Mouse (Mus musculus) embryonic stem cell, embryonic (primary cell): ENCODE measurements at regions not wholly inside any gene's neighbourhood (a gene's known extent, or its start where the extent isn't known, plus 50 kb on each side); places are given as distances from the start of the nearest gene placed in this dataset.

Experiments used
- CTCF ChIA-PET, 4 experiments: fragments of 300-600 bp in 2 of 4; fragments of 350-600 bp in 2 of 4; sonication (Branson Sonifier 250); formaldehyde crosslinking; loops; one replicate each; lab custom pipeline; 2022; ENCODE audit warnings: inconsistent platforms in 2 of 4; lab: Charles Lee
- POLR2A ChIA-PET, 4 experiments: fragments of 300-600 bp in 2 of 4; fragments of 350-600 bp in 2 of 4; sonication (Branson Sonifier 250); formaldehyde crosslinking; loops; one replicate each; lab custom pipeline; 2022; ENCODE audit warnings: antibody characterized with exemption in 4 of 4, inconsistent platforms in 1 of 4; lab: Charles Lee

DNA sequence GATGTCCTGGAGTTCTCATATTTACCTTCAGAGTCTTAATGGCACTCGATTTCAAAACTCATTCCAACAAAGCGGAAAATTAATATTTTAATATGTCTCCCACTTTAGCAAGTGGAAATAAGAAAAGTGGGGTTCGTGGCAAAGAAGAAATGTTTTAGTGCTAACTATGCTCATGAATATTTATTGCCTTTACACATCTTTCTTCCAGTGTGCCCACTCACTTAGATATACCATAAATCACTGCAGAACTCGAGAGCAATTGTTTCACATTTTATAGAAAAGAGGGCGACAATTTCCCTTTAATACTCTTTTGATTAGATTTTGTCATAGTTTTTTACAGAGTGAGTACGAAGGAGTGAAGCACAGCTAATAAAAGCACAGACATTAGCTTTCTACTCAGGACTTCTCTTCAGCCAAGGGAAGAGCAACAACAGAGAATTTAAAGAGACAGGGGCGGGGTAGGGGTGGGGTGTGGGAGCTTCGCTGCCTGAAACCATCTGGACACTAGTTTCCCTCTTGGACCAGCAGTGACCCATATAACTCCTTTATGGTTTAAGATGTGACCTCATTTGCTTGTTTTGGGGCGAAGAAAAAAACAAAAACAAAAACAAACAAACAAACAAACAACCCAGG is 207.6 kb upstream of the Negr1 start:
- ChIA-PET POLR2A (no interaction called here), CTCF (no interaction called here)

DNA sequence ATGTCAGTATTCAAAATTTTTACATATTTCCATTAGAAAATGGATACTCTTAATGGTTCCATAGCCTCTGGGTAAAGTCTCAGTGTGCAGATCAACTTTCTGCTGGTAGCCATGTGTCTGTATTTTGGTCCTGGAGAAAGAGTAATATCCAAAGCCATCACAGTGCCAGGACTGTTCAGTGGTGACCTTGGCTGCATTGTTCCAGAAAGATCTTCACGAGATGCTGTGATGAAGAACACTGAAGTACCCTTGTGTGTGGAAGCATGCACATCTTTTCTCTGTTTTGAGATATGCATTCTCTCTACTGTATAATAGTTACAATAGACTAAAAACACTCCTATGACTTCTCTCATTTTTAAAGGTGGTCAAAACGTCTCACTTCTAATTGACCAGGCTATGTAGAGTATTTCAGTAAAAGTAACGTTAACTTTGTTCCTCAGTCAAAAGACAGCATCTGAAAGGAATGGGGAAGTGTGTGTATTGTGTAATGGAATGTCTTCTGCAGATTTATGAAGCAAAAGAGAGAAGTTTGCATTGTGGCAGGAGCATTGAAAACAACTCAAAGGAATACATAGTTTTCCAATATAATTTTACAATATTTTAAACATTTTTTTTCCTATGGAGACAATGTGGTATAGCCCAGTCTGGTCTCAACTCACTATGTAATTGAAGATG is 192.8 kb upstream of the Negr1 start:
- ChIA-PET POLR2A (no interaction called here), CTCF (no interaction called here)

DNA sequence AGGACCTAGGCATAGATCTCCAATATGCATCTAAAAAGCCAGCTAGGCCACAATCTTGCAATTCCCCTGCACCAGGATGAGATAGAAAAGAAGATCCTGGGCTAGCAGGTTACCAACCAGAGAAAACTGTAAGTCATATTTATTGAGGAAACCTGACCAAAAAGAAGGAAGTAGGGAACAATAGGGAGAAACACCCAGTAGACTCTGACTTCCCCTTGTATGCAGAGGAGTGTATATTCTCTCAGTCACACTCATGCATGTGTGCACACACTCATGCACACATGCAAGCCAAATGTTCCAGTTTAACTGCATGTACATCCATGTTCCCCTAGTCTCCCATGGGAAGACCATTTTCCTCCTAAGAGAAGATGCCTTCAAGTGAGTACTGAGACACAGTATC is 184.9 kb upstream of the Negr1 start:
- ChIA-PET POLR2A (no interaction called here), CTCF (no interaction called here)

DNA sequence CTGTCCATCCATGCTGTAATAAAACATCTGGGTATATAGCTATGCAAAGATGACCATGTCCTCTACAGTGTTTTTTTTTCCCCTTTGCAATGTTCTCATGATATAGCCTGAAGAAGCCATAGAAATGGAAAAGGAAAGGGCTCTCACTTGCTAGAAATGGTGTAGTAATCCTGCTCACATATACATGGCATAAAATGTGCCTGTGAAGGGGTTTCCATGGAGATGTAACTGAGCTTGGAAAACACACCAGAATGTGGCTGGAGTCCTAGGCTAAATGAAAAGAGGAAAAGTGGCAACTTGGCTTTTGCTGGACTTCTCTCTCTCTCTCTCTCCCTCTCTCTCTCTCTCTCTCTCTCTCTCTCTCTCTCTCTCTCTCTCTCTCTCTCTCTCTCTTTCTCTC is 178.7 kb upstream of the Negr1 start:
- ChIA-PET CTCF (no interaction called here), POLR2A (no interaction called here)

DNA sequence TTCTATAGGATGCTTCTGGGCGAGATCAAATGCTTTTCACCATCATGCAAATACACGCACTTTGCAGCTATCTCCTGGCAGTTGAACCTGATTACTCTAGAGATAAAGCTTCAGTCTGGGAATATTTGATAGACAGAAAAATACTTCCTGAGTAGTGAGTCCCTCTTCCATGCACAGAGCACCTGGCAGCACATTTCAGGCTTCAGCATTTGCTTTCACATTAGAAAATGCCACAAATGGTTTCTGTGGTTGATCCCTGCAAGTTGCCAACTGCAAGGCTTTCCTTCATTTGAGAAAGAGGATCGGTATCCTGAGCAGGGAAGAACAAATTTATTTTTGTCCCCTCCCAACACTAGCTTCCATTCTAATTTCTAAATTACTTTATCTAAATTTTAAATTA is 155.5 kb upstream of the Negr1 start:
- ChIA-PET POLR2A (interaction anchor here in 1 of 4 experiments (1.1 kb wide), 1 partner anchor 28 kb away, joined by 3 read pairs; no protein-coding TSS in a partner anchor), CTCF (no interaction called here)

DNA sequence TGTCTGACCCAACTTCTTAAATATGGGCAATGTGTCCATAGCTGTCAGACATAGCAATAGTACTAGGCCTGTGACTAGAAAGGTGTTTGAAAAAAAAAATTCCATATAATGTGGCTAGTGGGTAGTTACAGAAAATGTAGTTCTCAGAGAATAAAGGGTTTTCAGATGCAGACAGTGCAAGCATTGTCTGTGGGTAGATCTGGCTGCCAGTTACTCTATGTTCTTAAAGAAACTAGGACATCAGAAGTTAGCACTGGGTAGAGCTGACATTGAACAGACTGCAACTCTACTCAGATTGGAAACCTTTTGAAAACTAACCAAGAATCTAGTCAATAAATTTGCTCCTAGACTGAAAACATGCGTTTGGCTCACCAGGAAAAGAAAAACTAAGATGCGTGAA is 154.5 kb upstream of the Negr1 start:
- ChIA-PET CTCF (no interaction called here), POLR2A (interaction anchor here in 1 of 4 experiments (1.1 kb wide), 1 partner anchor 29 kb away, joined by 3 read pairs; no protein-coding TSS in a partner anchor)

DNA sequence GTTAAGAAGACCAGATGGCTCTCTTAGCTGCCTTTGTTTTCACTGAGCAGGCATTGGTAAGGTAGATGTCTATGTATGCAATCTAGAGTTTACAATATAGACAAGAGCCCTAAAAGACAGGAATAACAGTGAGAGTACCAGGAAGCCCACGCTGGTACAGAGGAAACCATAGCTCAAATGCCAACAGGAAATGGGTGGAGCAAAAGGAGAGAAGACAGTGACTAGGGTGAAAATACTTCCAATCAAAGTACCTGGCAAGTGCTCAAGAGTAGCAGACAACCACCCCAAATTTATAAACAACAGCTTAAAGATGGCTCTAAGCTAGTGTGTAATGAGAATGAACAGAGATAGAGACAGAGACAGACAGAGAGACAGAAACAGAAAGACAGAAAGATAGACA is 151.5 kb upstream of the Negr1 start:
- CTCF ChIA-PET, result no interaction called here

DNA sequence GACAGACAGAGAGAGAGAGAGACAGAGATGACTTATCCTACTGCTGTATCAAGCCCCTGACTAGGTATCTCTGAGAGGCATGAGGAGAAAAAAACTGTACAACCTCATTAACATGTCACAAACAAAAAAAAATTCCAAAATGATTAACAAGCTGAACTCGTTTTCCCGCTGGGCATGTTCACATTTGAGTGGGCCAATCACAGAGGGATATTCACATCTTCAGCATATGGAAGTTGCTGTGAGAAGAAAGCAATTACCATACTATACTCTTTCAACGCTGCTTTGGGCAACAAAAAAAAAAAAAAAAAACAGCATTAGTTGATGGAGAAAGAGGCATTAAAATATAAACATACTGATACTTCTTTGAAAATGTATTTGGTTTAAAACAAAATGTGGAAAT is 148.8 kb upstream of the Negr1 start:
- ChIA-PET POLR2A (interaction anchor here in 1 of 4 experiments (0.7 kb wide), 1 partner anchor 56 kb away, joined by 3 read pairs; no protein-coding TSS in a partner anchor), CTCF (no interaction called here)

More for the DNA sequence above, 151.5 kb upstream of the Negr1 start:
- POLR2A ChIA-PET, result no interaction called here

DNA sequence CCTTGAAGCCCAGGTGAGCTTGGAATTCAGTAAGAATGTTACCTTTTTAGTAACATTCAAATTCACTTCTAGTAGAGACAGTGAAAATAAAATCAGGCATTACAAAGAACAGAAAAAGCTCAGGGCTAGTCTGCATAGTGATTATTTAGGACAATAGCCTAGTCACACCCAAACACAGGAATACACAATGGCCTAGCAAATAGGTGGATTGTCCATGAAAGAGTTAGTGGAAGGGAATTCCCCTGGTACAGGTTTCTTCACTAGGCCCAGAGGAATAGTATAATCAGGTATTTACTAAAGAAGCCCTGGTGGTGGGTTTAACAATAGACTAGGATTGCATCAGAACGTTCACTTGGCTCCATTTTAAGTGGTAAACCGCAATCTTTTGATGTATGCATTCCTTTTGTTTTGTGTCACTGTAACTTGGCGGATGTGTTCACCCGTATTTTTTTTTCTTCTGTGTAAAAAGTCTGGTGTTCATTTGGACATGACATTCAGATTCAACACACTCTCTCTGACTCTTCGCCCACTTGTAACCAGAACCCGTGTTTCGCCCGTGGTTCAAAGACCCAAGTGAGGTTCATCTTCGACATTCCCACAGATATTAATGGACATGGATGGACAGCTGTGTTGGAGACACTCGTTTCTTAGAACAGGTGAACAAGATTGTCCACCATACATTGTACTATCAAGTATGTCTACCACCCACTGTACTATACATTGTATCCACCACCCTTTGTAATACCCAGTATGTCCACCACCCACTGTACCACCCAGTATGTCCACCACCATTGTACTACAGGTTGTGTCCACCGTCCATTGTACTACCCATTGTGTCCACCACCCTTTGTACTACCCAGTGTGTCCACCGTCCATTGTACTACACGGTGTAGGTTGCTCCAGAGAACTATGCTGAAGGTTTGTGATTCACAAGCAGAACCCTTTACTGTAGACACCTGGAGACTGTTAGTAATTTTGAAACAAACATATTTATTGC is 146.9 kb upstream of the Negr1 start:
- ChIA-PET POLR2A (interaction anchor here in 1 of 4 experiments (0.5 kb wide), 1 partner anchor 1786 kb away, joined by 5 read pairs; no protein-coding TSS in a partner anchor), CTCF (no interaction called here)

DNA sequence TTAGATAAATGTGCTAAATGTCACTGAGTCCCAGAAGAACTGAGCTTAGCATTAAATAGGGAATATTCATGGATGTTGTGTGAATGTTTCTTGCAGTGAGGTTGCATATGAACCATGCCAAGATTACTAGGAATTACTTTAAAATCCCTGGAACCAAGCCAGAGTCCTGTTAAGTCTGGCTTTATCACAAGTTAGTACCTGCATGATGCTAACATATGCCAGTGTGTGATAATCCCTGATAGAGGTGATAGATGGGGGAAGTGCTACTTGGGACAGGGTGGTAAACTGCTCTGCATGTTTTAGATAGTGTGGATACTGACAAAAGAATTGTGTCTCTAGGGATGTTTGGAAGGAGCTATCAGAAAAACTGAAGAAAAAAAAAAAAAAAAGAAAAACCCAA is 143.5 kb upstream of the Negr1 start:
- ChIA-PET CTCF (no interaction called here), POLR2A (no interaction called here)

DNA sequence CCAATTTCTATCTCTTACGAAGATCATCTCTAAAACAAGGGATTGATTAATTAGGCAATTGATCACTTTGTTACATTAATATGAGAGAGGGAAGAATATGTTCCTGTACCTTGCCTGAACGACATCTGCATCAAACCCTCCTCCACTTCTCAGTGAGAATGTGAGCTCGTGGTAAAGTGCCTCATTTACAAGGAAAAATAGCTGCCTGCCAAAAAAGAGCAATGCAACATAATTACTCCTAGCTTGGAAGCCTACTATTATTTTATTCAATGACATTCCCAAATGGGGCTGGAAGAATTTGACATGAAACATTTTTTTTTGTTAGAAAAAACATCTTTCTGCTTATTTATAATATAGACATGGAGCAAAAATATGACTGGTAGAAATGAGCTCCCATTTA is 138.5 kb upstream of the Negr1 start:
- ChIA-PET POLR2A (no interaction called here), CTCF (no interaction called here)

DNA sequence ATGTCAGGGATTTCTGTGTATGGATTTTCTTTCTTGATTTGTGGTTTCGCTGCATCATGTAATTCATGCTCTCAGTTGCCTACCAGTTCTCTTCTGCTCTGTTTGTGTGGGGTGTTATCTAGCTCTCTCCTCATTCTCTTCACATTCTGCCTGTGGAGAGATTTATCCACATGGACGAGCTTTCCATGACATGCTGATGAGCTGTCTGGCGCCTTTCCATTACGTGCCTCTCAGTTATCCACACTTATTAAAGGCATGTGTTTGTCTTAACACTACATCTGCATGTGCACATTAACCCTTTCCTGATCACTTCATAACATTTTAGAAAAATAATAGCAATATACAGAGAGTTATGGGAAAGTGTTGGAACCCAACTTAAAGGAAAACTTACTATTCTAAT is 106.6 kb upstream of the Negr1 start:
- ChIA-PET POLR2A (no interaction called here), CTCF (interaction anchor here in 1 of 4 experiments (0.6 kb wide), 1 partner anchor 490 kb away, joined by 3 read pairs; no protein-coding TSS in a partner anchor)

DNA sequence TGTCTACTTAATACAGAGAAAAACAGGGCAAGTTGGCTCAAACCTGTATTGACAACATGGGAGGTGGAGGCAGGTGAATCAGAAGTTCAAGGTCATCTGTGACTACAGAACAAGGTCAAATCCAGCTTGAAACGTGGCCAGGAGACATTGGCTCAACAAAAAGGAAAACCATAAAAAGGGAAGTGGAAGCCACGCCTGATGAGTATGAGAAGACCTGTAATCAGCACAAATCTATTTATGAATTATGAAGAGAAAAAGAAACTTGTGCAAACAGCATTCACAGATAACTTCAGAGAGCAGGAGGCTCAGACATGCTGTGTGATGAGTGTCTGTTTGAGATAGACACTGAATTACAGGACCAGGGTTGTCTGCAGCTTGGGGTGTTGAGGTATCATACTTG is 98.3 kb upstream of the Negr1 start:
- CTCF ChIA-PET, result no interaction called here

DNA sequence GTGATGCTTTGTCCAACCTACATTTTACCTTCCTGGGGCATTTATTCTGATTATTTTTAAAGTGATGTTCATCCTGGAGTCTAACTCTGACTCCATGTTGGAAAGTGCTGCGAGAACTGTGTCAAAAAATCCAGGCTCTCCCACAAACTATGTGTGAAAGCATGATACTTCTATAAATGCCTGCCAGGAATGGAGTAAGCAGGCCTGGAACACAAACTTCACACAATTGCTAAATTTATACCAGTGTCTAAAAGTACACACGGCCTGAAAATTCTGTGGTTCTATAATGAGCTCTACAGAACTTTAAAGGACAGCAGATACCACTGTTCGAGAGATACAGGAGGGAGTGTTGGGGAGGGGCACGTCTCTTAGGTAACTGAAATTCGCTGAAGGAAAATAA is 96.0 kb upstream of the Negr1 start:
- CTCF ChIA-PET, result no interaction called here
- POLR2A ChIA-PET, result no interaction called here

More for the DNA sequence above, 98.3 kb upstream of the Negr1 start:
- POLR2A ChIA-PET, result no interaction called here

DNA sequence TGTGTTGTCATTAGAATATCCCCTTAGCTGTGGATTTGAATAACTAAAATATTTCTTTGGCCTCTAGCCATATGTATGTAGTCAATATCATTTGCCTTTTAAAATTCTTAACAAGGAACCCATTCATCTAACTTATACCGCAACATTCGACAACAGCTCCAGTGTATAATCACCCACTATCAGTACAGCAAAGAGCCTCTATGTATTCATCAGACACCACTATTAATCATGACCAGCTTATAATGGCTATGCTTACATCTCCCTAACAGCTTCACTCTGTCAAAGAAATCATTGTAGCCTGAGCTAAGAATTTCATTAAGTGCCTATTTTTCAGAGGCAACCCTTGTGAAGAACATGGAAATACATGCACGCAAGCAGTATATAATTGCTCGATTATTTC is 88.9 kb upstream of the Negr1 start:
- ChIA-PET CTCF (no interaction called here), POLR2A (no interaction called here)
